Mouse (Mus musculus): ENCODE data around the gene Ccdc86.
A peak's percentile ranks its signal among the peaks of the same experiment; 100 is the strongest.

Ccdc86 gene

DNA sequence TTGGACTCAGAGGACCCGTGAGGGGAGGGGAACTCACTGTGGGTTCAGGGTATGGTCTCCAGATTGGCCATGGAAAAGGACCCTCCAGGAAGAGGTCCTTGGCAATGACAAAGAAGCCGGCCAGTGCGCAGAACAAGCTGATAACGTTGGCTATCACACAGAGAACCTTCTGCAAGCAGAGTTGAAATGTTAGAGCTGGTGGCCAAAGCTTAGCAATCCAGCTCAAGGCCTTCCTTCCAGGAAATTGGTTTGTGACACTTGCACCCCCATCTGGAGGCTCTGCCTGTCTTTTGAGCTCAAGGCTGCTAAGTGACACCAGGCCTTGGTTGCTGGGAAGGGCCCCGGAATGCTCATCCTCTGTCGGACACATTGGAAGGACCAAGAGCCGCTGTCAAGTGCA lies 16.7 kb upstream of the Ccdc86 start:
- Histone ChIP-seq H3K4me3 (replicated peaks; ENCODE audit: low read length) (no peak overlapping the region), H3K9me3 (ENCODE audit: low read length) (peaks cover 4% of the 10 kb centered on the region), H3K27me3 (ENCODE audit: insufficient read depth, low read length) (peaks cover 69% of the 10 kb centered on the region), H3K4me1 (replicated peaks; ENCODE audit: low read depth, low read length) (no peaks in the 10 kb centered on the region), H3K36me3 (ENCODE audit: insufficient read depth, low read length) (no peaks in the 10 kb centered on the region)
- no peak for TF ChIP-seq POU5F1 (IDR thresholded peaks at IDR 0.05; ENCODE audit: borderline replicate concordance, low read length)
- TF ChIP-seq NANOG (IDR thresholded peaks at IDR 0.05; ENCODE audit: borderline replicate concordance, low read length): no peak
- TF ChIP-seq CTCF (conservative IDR thresholded peaks at IDR 0.05; ENCODE audit: low read length): no peak

DNA sequence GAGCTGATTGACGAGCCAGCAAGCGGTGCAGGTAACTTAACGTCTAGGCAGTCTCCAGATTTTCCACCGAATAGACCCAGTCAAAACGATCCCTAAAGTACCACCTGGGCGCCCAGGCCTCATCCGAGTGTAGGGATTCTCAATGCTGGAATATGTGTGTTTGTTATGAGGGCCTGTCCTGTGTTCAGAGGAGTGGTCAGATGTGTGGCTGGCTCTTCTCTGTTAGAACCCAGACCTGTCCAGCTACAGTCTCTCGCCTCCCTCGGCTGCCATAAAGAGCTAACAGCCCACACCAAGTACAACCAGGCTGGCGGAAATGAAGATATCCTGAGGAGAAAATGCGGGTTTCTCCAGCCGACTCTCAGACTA lies 10.9 kb upstream of the Ccdc86 start:
- Histone ChIP-seq H3K9me3 (ENCODE audit: low read length) (no peaks in the 10 kb centered on the region), H3K27me3 (ENCODE audit: insufficient read depth, low read length) (peaks cover 31% of the 10 kb centered on the region), H3K4me3 (replicated peaks; ENCODE audit: low read length) (no peak overlapping the region), H3K36me3 (ENCODE audit: insufficient read depth, low read length) (no peaks in the 10 kb centered on the region), H3K4me1 (replicated peaks; ENCODE audit: low read depth, low read length) (peaks cover 15% of the 10 kb centered on the region)
- no peak for TF ChIP-seq POU5F1 (IDR thresholded peaks at IDR 0.05; ENCODE audit: borderline replicate concordance, low read length)
- TF ChIP-seq NANOG (IDR thresholded peaks at IDR 0.05; ENCODE audit: borderline replicate concordance, low read length): no peak
- TF ChIP-seq CTCF (conservative IDR thresholded peaks at IDR 0.05; ENCODE audit: low read length): no peak

DNA sequence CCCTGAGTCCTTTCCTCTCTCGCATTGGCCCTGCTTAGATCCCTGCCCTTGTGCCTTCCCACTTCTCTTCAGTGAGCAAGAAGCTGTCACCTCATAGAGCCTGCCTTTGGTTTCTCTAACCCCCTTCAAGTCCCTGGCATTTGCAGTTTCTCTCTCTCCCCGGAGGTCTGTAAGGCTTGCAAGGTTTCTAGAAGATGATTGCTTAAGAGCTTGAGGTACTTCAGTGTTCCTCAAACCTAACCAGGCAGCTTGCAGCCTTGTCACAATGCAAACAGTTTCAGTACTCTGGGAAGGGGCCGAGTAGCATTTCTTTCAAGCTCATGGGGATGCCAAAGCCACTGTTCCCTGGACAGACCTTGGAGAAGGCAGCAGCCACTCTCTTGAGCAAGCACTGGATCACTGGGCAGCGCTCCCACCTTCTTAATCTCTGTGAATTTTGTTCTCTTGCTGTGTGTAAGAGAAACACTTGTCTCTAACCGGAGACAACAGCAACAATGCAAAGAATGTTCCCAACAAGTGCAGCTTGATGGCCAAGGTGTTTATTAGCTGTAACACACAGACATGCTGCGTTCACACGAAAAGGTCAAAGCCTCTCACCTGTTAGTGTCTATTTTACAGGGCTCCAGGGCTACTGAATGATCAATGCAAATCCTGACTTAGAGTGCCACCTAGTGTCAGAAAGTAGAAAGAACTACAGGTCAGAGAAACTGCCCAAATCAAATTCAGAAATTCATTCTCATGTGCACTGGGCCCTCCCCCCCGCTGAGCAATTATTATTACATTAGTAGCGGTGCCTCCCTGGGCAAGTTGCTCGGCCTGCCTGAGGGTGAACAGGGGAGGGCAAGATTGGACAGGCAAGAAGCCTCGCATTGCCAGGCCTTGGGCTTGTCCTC lies 10.3 kb upstream of the Ccdc86 start:
- Histone ChIP-seq H3K4me1 (replicated peaks; ENCODE audit: low read depth, low read length) (peaks cover 15% of the 10 kb centered on the region), H3K36me3 (ENCODE audit: insufficient read depth, low read length) (no peaks in the 10 kb centered on the region), H3K27me3 (ENCODE audit: insufficient read depth, low read length) (peaks cover 25% of the 10 kb centered on the region), H3K9me3 (ENCODE audit: low read length) (no peaks in the 10 kb centered on the region), H3K4me3 (replicated peaks; ENCODE audit: low read length) (no peak overlapping the region)
- TF ChIP-seq NANOG (IDR thresholded peaks at IDR 0.05; ENCODE audit: borderline replicate concordance, low read length) (no peak), CTCF (conservative IDR thresholded peaks at IDR 0.05; ENCODE audit: low read length) (peak; percentile 59)

DNA sequence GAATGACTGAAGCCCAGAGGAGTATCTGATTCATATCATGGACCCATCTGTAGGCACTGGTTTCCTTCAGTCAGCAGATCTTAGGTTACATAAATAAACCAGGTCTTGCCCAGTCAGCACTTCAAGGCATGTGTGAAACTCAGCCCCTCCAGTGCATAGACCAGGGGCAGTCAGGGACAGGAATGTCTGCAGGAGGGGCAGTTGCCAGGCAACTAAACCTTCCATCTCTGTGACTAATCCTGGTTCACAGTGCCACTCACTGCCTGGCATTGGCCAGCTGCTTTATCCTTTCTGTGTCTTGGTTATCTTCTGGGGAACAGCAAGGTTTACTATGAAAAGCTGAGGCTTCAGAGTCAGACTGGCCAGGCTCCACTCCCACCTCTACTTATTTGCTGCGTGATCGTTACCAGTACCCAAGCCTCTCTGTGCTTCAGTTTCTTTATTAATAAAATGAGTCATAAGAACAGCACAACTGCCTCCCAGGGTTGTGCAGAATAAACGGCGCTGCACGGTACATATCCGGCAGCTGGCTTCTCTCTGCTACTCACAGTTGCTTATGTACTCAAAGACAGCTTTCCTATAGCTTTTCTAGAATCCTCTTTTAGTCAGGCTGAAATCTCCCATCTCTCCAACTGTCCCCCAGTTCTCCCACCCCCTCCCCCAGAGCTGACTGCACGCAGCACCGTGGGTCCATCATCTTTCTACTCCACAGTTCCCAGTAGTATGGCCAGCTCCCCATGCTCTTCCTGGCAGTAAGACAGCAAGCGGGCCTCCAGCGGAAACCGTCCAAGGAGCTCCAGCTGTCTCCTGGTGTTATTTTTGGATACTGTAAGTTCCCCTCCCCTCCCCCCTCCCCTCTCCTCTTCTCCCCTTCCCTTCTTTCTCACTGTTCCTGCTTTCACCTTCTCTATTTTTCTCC lies 3.2 kb upstream of the Ccdc86 start:
- Histone ChIP-seq H3K9me3 (ENCODE audit: low read length) (no peaks in the 10 kb centered on the region), H3K4me1 (replicated peaks; ENCODE audit: low read depth, low read length) (peaks cover 29% of the 10 kb centered on the region), H3K36me3 (ENCODE audit: insufficient read depth, low read length) (peaks cover 6% of the 10 kb centered on the region), H3K27me3 (ENCODE audit: insufficient read depth, low read length) (peaks cover 20% of the 10 kb centered on the region), H3K4me3 (replicated peaks; ENCODE audit: low read length) (no peak overlapping the region)
- TF ChIP-seq POU5F1 (IDR thresholded peaks at IDR 0.05; ENCODE audit: borderline replicate concordance, low read length): no peak
- TF ChIP-seq NANOG (IDR thresholded peaks at IDR 0.05; ENCODE audit: borderline replicate concordance, low read length): no peak
- TF ChIP-seq CTCF (conservative IDR thresholded peaks at IDR 0.05; ENCODE audit: low read length): no peak

DNA sequence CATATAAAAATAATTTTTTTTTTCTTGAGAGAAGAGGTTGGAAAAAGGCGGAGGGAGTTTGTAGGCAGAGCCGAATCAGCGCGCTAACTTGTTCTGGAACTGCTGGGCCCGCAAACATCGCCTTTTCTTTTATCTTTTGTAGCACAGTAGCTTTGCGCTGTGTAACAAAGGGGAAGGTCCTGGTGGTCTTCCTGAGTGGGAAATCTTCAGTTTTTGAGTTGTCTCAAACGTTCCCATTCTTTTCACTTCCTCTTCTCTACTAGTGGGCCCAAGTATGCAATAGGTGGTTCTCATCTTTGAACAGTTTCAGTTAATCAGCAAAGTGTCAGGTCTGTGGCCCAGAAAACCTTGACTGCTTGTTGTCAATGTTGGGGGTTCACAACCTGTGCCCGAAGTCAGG lies 492 bp upstream of the Ccdc86 start:
- peaks cover 16% of the 10 kb centered on the region for H3K27me3 ChIP-seq (ENCODE audit: insufficient read depth, low read length)
- H3K9me3 ChIP-seq (ENCODE audit: low read length): no peaks in the 10 kb centered on the region
- H3K4me3 ChIP-seq (replicated peaks; ENCODE audit: low read length): peak overlapping the region; percentile 99
- no peak for TF ChIP-seq POU5F1 (IDR thresholded peaks at IDR 0.05; ENCODE audit: borderline replicate concordance, low read length)
- no peak for TF ChIP-seq NANOG (IDR thresholded peaks at IDR 0.05; ENCODE audit: borderline replicate concordance, low read length)
- no peak for TF ChIP-seq CTCF (conservative IDR thresholded peaks at IDR 0.05; ENCODE audit: low read length)
- peaks cover 34% of the 10 kb centered on the region for H3K36me3 ChIP-seq (ENCODE audit: insufficient read depth, low read length)
- peaks cover 44% of the 10 kb centered on the region for H3K4me1 ChIP-seq (replicated peaks; ENCODE audit: low read depth, low read length)

DNA sequence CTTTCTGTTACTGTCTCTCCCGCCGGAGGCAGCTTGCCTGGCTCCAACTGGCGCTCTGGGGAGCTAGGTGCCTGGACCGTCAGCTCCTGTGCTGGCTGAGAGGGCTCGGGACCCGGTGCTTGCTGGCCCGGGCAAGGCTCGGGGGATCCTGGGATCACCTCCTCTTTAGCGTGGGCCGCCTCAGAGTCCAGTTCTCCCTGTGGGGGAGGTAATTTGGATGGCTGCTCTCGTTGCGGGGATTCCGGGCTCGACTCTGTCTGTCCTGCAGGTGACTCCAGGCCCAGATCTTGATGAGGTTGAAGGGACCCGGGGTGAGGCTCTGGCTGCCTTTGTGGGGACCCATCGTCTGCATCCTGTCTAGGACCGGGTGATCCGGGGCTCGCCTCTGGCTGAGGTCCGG lies 650 bp downstream of the Ccdc86 start:
- peaks cover 44% of the 10 kb centered on the region for H3K4me1 ChIP-seq (replicated peaks; ENCODE audit: low read depth, low read length)
- peaks cover 6% of the 10 kb centered on the region for H3K27me3 ChIP-seq (ENCODE audit: insufficient read depth, low read length)
- peaks cover 45% of the 10 kb centered on the region for H3K36me3 ChIP-seq (ENCODE audit: insufficient read depth, low read length)
- peak overlapping the region; percentile 99 for H3K4me3 ChIP-seq (replicated peaks; ENCODE audit: low read length)
- TF ChIP-seq CTCF (conservative IDR thresholded peaks at IDR 0.05; ENCODE audit: low read length) (no peak), NANOG (IDR thresholded peaks at IDR 0.05; ENCODE audit: borderline replicate concordance, low read length) (no peak), POU5F1 (IDR thresholded peaks at IDR 0.05; ENCODE audit: borderline replicate concordance, low read length) (no peak)
- no peaks in the 10 kb centered on the region for H3K9me3 ChIP-seq (ENCODE audit: low read length)

DNA sequence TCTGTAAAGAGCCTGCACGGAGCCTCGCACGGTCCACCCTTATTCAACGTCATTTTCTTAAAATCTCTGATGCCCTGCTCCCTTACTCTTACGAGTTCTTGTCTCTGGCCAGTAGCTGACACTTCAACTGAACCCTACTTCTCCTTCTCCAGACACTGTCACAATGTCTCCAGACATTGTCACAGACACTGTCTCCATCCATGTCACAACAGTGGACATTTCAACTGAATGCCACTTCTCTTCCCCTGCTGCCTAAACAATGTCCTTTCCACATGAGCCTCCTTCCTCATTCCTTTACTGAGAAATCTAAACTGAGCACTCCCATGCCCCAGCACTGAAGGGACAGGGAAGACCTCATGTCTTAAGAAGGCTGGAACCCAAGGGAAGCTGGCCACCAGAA lies 1.8 kb downstream of the Ccdc86 start:
- Histone ChIP-seq H3K27me3 (ENCODE audit: insufficient read depth, low read length) (no peaks in the 10 kb centered on the region), H3K9me3 (ENCODE audit: low read length) (no peaks in the 10 kb centered on the region), H3K36me3 (ENCODE audit: insufficient read depth, low read length) (peaks cover 57% of the 10 kb centered on the region), H3K4me1 (replicated peaks; ENCODE audit: low read depth, low read length) (peaks cover 44% of the 10 kb centered on the region), H3K4me3 (replicated peaks; ENCODE audit: low read length) (peak overlapping the region; percentile 99)
- TF ChIP-seq POU5F1 (IDR thresholded peaks at IDR 0.05; ENCODE audit: borderline replicate concordance, low read length) (no peak), NANOG (IDR thresholded peaks at IDR 0.05; ENCODE audit: borderline replicate concordance, low read length) (no peak), CTCF (conservative IDR thresholded peaks at IDR 0.05; ENCODE audit: low read length) (no peak)

DNA sequence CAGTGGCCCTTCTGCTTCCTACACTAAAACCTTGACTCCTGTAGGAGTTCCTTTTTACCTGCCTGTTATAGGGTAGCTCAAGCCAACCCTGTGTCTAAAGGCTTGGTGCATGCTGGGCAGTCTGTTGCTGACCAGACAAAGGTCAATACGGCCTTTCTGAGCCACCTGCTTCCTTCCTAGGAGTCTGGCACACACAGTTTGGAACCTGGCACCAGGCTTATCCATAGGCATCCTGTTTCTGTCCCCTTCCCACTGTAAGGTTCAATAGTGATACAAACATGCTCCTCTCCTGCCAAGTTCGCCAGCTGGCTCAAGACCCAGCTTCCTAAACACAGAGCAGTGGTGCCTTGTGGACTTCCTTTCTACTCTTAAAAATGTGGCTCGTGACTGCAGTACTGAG lies 2.6 kb downstream of the Ccdc86 start:
- TF ChIP-seq CTCF (conservative IDR thresholded peaks at IDR 0.05; ENCODE audit: low read length): no peak
- no peak for TF ChIP-seq POU5F1 (IDR thresholded peaks at IDR 0.05; ENCODE audit: borderline replicate concordance, low read length)
- no peak for TF ChIP-seq NANOG (IDR thresholded peaks at IDR 0.05; ENCODE audit: borderline replicate concordance, low read length)
- H3K36me3 ChIP-seq (ENCODE audit: insufficient read depth, low read length): peaks cover 64% of the 10 kb centered on the region
- no peaks in the 10 kb centered on the region for H3K27me3 ChIP-seq (ENCODE audit: insufficient read depth, low read length)
- no peaks in the 10 kb centered on the region for H3K9me3 ChIP-seq (ENCODE audit: low read length)
- peak overlapping the region; percentile 99 for H3K4me3 ChIP-seq (replicated peaks; ENCODE audit: low read length)
- peaks cover 51% of the 10 kb centered on the region for H3K4me1 ChIP-seq (replicated peaks; ENCODE audit: low read depth, low read length)
